Mouse (Mus musculus): ENCODE measurements around the gene Jagn1.

Jagn1 gene

DNA sequence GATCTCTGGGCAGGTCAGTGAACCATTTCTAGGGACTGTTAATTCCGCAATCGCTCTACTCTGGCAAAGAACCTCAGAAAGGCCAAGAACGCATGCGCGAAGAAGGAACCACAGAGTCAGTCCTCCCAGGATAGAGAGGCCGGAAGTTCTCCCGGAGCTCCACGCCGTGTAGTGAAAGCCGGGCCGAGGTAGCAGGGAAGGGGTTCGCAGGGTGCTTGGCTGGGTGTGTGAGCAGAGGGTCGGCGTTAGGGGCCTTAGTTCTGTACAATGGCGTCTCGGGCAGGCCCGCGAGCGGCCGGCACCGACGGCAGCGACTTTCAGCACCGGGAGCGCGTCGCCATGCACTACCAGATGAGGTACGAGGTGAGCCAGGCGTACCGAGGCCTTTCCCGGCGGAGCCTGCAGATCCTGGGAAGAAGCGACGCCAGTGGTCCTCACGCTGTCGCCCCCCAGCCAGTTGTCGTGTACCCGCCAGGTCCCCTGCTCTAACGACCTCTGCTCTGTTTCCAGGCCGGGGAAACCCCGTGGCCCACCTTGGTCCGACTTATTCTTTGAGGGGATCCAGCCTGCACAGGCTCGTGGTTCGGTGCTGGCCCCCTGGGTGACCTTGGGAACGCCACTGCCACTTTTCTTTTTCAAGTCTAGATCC is at the start of gene Jagn1:
Gene Jagn1 (plus strand): TSS at position 128 of the 649 bp plus-strand sequence.
- peak; percentile 91 to 96 for DNase-seq (ENCODE audit: low spot score in 2 of 2)

DNA sequence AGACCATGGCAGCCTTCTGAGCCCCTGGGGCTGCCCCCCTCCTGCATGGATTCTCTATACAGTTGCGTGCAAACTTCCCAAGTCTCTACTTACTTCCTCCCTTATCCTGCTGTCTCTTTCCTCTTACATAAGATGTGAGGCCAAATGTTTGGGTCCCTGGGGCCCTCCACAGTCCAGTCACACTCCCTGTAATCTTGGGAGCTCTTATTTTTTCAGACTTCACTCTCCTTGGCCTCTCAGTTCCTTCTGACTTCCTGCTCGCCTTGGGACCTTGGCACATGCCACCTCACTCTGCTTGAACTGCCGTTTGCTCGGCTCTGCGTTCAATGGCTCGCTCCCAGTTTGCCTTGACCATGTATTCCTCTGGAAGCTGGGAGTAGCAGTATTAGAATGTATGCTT is 48.4 kb upstream of the Jagn1 start:
- no peak for DNase-seq (ENCODE audit: low spot score in 2 of 2)

DNA sequence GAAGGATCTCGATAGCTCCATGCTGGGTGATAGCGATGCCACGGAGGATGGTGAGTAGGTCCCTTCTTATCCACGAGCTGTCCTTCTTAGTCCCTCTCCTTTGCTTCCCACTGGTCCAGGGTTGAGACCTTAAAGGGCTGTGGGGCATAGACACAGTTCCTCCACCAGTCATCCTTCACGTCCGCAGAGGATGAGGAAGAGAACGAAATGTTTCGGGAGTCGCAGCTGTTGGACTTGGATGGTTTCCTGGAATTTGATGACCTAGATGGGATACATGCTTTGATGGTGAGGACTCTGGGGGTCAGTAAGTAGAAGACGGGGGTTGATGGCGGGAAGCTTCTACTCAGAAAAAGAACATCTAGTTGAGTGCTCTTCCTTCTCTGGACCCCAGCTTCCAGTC is 47.6 kb upstream of the Jagn1 start:
- no peak for DNase-seq (ENCODE audit: low spot score in 2 of 2)

DNA sequence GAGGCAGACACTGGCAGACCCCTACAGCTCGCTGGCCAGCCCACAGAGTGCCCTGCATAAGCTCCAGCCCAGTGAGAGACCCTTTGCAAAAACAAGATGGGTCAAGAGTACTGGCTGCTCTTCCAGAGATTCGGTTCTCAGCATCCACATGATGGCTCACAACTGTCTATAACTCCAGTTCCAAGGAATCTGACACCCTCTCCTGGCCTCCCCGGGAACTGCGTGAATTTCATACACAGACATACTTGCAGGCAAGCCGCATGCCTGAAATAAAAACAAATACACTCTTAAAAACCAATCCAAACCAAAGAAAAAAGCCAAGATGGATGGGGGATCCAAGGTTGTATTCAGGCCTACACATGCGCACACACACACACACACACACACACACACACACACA is 46.9 kb upstream of the Jagn1 start:
- no peak for DNase-seq (ENCODE audit: low spot score in 2 of 2)

DNA sequence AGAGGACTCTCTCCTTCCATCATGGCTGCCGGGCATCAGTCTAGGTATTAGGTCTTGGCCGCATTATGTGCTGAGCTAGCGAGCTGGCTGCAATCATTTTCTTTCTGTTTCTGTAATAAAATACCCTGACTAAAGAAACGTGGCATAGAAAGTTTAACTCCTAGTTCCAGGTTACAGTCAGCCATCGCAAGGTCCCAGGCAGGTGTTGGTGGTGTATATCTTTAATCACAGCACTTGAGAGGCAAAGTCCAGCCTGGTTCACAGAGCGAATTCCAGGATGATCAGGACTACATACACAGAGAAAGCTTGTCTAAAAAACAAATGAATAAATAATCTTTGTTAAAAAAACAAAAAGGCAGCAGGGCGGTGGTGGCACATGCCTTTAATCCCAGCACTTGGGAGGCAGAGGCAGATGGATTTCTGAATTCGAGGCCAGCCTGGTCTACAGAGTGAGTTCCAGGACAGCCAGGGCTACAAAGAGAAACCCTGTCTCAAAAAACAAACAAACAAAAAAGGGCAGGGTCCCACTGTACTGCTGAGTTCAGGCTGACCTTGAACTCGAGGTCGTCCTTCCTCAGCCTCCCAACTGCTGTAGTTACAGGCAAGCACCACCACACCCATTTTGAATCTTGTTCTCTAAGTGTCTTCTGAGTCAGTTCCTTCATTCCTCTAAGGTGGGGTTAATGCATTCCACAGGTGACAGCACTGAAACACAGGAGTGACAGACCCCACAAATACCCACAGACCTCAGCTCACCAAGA is 45.9 kb upstream of the Jagn1 start:
- no peak for DNase-seq (ENCODE audit: low spot score in 2 of 2)

DNA sequence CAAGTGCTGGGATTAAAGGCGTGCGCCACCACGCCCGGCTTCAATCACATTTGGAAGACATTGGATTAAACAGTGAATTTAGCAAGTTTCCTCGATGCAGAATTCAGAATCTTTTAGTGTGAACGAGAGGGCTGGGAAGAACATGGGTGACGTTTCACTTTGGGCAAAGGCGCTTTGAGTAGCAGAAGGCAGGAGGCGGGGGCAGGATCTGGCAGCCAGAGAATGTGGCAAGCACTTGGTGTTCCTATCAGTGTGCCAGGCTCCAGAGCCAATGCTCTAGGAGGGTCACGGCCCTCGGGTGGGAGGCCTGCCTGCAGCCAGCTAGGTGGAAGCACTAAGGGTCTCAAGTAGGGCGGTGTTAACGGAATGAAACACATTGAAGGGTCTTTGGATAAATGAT is 40.3 kb upstream of the Jagn1 start:
- no peak for DNase-seq (ENCODE audit: low spot score in 2 of 2)

DNA sequence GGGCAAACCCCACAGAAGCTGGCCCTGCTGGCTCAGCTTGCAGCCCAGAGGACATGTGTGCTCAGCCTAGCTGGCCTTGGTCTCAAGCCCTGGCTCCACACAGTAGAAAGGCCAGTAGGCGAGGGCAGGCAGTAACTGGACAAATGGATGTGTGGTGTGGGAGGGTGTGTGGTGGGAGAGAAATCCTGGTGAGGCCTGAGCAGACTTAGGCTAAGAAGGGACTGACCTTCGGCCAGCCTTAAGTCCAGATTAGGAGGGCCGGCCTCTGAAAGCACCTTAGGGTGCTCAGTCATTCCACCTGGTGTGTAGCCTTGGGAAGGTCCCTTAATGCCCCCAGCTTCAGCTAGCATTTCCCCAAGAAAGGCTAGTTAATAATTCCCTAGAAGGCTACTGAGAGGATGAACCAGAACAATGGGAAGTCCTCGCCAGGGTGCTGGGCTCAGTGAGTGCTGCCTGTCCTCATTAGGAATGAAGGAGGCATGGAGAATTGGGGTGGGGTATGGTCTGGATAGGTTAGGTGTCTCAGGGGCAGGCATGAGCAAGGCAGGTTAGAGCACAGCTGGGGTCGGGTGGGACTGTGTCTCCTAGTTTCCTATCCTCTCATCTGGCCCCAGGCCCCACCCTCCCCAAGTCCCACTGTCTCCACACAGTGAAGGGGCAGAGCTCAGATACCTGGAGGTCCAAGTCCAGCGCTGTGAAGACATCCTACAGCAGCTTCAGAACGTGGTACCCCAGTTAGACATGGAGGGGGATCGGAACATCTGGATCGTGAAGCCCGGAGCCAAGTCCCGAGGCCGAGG is 37.5 kb upstream of the Jagn1 start:
- DNase-seq (ENCODE audit: low spot score in 2 of 2), result no peak

DNA sequence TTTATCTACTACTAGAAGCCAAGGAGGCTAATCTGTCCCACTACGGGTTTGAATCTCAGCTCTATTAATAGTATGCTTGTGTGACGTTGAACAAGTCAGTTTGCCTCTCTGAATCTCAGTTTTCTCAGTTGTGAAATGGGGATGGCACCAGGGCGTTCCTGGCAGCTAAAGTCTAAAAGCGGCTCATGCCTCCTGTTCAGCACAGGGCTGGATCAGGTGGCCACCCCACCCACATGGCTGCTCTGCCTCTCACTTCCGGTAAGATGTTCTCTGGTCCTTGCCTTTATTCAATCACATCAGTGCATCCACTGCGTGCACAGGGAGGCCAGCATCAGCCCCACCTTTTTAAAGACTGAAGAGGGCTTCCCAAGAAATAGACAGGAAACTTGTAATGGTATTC is 36.9 kb upstream of the Jagn1 start:
- no peak for DNase-seq (ENCODE audit: low spot score in 2 of 2)

DNA sequence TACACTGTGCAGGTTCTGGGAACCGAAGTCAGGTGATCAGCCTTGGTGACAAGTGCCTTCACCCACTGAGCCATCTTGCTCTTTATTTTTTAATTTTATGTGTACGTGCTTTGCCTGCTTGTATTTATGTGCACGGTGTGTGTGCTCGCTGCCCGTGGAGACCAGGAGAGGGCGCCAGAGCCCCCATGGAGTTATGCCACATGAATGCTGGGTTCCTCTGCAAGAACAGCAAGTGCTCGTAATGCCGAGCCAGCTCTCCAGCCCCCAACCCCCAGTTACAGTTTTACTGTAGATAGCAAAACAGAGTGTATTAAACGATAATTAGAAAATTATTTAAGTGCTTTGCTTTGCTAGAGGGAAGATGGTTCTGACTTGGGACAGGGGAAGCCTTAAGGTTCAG is 35.7 kb upstream of the Jagn1 start:
- no peak for DNase-seq (ENCODE audit: low spot score in 2 of 2)

DNA sequence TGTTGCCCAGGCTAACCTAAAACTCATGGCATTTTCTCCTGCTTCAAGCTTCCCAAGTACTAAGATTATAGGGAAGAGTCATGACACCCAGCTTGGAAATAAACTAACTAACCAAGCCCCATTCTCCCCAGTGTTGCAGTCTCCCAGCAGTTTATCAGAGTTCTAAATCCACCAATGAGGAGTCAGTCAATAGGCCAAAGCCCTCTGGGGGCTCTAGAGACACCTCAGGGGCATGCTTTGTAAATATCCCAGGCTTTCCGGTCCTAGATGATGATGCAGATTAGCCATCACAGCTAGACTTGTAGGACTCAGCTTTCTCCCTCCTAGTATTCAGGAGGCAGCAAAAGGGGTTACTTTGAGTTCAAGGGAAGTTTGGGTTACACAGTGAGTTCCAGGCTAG is 32.4 kb upstream of the Jagn1 start:
- no peak for DNase-seq (ENCODE audit: low spot score in 2 of 2)

DNA sequence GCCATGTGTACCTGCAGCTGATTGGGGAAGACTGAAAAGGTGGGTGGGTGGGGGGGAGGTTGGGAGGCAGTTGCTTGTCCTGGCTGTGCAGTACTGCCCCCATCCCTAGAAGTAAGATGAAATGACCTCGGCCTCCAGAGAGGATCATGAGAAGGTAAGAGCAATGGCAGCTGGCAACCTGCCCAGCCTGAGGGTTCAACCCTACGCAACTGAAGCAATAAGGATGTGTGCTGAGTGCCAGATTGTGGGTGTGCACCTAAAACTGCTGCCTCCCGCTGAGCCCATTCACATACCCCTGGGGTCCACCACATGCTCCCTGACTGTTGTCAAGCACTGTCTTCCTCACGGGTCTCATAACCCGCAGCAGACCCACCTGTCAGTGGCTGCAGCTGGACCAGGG is 26.0 kb upstream of the Jagn1 start:
- no peak for DNase-seq (ENCODE audit: low spot score in 2 of 2)

DNA sequence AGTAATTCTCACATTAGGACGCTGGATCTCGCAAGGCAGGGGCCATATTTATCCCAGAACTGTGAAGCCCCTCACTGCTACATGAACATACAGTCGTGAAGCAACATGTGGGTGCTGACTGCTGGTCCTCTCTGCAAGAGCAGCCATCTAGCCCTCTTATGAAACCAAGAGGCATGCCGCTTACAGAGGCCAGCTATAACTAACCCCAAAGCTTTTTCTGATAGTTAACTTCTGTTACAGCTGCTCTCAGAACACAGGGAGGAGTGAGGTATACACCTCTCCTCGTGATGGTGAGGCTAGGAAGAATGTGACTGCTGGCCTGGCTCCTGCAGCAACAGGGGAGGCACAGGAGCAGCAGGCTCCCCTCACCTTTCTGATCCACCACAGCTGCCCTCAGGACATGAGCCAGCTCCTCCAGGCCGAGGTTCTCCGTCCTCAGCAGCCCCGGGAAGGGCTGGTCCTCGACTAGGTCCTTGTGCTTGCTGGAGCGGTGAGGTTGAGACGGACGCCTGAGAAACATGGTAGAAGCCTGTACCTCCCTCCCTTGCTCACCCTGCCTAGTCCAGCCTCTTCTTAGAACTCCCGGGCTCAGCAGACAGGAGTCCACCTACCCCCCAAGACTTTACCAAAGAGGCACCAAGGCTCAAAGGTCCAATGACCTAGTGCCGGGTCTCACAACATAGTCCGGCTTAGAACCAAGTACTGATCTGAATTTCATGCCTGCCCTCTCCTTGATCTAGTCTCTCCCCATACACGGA is 23.7 kb upstream of the Jagn1 start:
- peak; percentile 28 to 72 for DNase-seq (ENCODE audit: low spot score in 2 of 2)

DNA sequence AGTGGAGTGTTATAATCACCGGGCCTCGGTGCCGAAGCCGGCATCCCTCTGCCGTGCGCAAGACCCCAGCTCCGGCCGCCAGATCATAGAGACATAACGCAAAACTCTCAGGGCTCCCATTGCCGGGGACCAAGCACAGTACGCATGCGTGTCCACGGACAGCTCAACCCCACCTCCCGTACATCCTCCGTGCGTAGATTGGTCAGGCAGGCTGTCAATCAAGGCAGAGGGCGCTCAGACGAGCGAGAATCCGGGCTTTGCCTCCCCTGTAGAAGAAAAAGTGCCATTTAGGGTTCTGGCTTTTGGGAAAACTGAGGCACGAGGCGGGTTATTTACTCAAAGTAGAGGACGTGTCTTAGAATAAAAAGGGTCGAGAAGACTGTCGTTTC is 23.2 kb upstream of the Jagn1 start, which contains the start of gene Rpusd3:
Gene Rpusd3 (minus strand): TSS at position 142 of the 389 bp plus-strand sequence.
- peak; percentile 99 to 100 for DNase-seq (ENCODE audit: low spot score in 2 of 2)

DNA sequence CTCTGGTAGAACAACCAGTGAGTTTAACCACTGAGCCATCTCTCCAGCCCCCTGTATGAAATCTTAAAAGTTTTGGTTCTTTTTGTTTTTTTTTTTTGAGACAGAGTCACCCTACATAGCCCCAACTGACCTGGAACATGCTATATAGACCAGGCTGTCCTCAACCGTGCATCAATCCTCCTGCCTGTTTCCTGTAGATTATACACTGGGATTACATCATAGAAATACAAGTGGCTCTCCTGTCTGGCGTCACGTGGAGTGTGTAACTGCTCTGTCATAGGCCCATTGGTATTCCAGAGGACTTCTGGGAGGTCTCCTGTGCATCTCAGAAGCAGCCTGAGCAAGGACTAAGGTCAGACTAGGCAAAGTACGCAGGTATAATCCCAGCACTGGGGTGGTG is 19.4 kb upstream of the Jagn1 start:
- no peak for DNase-seq (ENCODE audit: low spot score in 2 of 2)

DNA sequence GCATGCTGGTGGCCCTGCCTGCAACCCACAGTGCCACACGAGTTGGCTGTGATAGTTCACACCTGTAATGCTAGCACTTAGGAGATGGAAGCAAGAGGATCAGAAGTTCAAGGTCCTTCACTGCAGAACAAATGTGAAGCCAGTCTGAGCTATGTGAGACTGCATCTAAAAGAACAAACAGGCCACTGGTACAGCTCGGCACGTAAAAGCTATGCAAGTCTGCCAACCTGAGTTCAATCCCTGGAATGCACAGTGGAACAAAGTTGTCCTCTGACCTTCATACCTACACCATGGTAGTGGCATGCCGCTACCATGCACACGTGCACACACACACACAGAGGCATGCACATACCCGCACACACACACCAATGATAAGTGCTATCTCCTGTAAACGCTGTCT is 18.2 kb upstream of the Jagn1 start:
- DNase-seq (ENCODE audit: low spot score in 2 of 2), result no peak

DNA sequence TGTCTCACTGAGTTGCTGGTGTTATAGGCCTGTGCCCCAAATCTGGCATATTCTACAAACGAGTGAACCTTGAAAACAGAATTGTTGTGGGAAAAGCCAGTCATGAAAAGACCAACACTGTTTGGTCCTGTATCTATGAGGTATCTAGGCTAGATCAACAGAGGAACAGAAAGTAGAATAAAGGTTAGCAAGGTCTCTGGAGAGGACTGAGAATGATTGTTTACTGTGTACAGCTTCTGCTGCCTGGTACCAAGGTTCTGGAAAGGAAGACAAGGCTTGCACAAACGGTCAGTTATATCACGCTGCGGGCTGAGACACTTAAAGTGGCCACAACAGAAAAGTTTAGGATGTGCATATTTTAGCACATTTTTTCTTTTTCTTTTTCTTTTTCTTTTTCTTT is 15.7 kb upstream of the Jagn1 start:
- DNase-seq (ENCODE audit: low spot score in 2 of 2), result no peak

DNA sequence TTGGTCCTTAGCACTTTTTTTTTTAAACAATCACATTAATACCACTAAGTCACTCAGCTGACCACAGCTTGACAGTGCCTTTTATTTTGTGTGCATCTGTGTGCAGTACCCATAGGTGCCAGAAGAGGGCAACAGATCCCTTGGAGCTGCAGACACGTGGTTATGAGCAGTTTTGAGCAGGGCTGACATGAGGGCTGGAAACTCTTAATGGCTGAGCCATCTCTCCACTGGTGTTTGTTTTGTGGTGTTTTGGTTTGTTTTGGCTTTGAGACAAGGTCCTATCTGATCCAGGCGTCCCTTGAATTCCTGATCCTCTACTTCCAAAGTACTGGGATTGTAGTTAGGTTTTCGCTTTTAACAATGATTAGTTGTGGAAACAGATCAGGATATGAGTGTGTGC is 15.0 kb upstream of the Jagn1 start:
- peak; percentile 59 to 82 for DNase-seq (ENCODE audit: low spot score in 2 of 2)

DNA sequence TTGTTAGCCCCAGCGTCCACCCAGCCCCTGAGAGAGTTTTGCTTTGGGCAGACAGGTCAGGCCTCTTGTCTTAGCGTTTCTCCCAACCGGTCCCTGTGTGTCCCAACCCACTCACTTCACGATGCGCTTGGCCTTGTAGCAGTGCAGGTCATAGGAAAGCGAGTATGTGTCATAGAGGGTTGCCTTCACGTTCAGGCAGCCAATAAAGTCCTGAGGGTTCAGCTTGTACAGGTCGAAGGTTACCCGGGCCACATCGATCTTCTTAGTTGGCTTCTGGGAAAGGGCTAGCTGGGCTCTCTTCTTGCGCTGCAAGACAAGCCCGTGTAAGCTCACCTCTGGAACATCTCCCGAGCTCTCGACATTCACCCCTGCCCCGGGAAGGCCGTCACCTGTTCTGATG is 14.4 kb upstream of the Jagn1 start:
- DNase-seq (ENCODE audit: low spot score in 2 of 2), result no peak

DNA sequence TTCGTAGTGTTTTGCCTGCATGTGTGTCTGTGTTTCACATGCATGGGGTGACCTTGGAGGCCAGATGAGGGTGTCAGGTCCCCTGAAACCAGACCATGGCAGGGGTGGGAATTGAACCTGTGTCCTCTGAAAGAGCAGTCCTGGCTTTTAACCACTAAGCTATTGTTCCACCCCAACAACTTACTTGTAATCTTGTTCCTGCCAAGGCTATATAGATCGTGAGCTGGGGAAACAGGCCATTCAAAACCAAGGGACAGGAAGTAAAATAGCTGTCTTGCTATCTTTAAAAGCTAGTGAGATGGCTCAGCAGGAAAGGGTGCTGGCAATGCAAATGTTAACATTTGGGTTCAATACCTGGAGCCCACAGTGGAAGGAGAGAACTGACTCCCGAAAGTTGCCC is 12.4 kb upstream of the Jagn1 start:
- DNase-seq (ENCODE audit: low spot score in 2 of 2), result no peak

DNA sequence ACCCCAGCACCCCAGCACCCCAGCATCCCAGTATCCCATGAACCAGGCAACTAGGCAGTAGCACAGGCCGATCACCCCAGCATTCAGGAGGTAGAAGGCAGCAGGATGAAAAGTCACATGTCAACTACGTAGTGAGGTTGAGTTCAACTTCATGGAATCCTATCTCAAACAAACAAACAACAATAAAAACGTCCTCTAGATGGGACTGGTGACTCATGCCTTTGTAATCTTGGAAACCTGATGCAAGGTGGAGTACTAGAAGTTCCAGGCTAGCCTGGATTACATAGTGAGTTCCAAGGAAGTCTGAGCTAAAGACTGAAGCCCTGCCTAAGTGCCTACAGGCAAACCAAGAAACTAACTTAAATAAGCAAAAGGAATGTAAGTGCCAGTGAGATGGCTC is 11.5 kb upstream of the Jagn1 start:
- no peak for DNase-seq (ENCODE audit: low spot score in 2 of 2)

DNA sequence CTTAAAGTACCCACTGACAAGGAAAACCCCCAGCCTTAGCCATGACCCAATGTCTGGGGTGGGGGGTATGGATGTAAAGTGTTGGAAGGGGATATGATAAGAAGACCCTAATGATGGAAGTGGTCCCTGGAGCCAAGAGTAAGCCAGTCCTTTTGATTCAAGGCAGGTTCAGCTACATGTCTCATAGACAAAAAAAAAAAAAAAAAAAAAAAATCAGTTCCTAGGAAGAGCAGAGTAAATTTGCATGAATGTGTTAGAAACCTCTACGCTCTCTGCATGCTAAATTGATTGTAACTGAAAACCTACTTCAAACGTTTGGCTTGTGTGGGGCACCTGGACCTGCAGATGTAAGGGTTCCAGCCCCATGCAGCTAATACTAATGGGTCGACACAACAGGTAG is 10.6 kb upstream of the Jagn1 start:
- DNase-seq (ENCODE audit: low spot score in 2 of 2), result no peak

DNA sequence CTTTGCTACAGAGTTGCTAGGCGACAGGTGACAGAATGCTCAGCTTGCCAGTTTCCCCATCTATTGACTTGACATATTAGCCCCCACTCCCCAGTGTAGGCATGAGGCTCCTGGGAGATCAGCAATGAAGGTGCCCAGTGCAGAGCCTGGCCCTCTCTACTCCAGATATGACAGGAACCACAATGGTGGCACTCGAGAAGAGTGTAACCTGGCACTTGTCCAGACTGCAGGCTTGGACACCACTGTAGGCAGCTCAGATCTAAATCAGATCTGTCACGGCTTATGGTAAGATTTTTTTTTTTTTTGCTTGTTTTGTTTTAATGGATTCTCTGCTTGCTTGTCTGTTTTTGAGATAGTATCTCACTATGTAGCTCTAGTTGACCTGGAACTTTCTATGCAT is 8.7 kb upstream of the Jagn1 start:
- no peak for DNase-seq (ENCODE audit: low spot score in 2 of 2)
